Mouse (Mus musculus) testis, adult 2 months (tissue): ENCODE measurements around the gene Ceacam10.
"Not testable (repeated sequence)": the region's sequence is repeated elsewhere in the genome, so short reads cannot be mapped to it uniquely, and the experiment has no call there.

ENCODE experiments used
- CTCF ChIP-seq: fragments of 200-500 bp; IDR thresholded peaks from 2 replicates; pipeline ENCODE4 v1.5.1; 2012; ENCODE audit warnings: low read depth, mild to moderate bottlenecking, inconsistent platforms, low read length, moderate library complexity; ENCODE audit not compliant: control insufficient read depth, insufficient read depth, insufficient replicate concordance
- POLR2A ChIP-seq: fragments of 200-500 bp; IDR thresholded peaks from 2 replicates; pipeline ENCODE4 v1.6.1; 2012; ENCODE audit warnings: low read depth, mild to moderate bottlenecking, inconsistent platforms, low read length, moderate library complexity; ENCODE audit not compliant: control insufficient read depth

DNA sequence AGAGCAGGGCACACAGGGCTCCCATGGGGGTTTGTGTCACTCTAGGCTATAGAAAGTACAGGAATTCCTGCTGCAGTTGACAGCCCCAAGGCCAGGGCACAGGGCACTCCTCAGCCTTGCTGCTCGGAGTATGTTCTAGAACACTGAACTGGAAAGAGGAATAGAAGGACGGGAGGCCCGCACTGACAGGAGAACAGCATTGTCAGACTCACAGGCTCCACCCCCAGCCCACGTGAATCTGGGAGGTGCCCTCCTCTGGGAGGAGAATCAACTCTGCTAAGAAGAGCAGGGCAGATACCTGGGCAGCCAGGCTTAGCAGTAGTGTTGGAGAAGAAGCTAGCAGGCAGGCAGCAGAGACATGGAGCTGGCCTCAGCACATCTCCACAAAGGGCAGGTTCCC is at the start of gene Ceacam10:
- not testable (repeated sequence) for TF ChIP-seq POLR2A, CTCF
